Comparison of ENCODE assay signal across 9 mouse cellular contexts in the genomic region with DNA sequence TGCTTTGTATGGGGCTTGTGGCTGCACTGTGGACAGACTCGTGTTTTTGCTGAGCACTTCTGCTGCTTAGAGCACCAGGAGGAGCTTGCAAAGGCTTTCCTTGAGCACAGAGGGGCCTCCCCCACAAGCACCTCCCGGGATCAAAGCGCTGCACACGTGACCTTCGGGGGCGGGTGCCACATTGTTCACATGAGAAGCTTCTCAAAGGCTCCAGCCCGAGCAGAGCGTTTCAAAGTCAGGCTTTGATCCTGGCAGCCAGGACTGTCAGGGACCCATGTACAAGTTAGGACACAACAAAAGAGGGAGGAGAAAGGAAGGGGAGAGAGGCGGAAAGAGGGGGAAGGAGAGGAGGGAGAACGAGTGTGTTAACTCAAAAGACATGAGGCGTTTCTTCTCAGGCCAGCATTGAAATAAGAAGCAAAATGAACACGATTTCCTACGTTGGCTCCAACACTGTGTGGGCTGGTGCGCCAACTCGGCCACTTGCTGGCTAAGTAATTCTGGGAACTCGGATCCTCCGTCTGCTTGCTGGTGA. TPM values are rescaled to one million over a fixed set of nuclear protein-coding genes. Genes with fewer than 3 reads are reported as not detected.
DNase-seq lines count a peak whose midpoint lies in the region; ATAC-seq lines count a peak whose summit lies in the region.
"Had no signal": no experiment of that assay in that cellular context is flagged by ENCODE, and none has a peak within 500 bp of the region (broad histone marks: within the 10 kb centered on the region; RNA-seq: fewer than 3 reads in every experiment).

No protein-coding gene starts in this region.

- intact Hi-C loops in gastrocnemius, postnatal 14 days (cut with DNase I; ENCODE audit: low total_unique reads), result no loop called here
- intact Hi-C loops in left cerebral cortex, postnatal 25 days (cut with DNase I), result loop anchor here (2.0 kb wide), 1 partner anchor 24 kb away; no protein-coding TSS in a partner anchor

- H3K4me2 ChIP-seq in intestine, embryonic 16.5 days (ENCODE audit: low read depth, low read length), result peak overlapping the region; percentile 35
- peak overlapping the region; percentile 53 for H3K4me2 ChIP-seq in midbrain, embryonic 13.5 days (replicated peaks)
- peak overlapping the region; percentile 34 for H3K4me2 ChIP-seq in stomach, embryonic 14.5 days (replicated peaks; ENCODE audit: low read depth, low read length)

- peak; percentile 95 for ATAC-seq in intestine, embryonic 16.5 days
- peak; percentile 97 for ATAC-seq in midbrain, embryonic 13.5 days
- ATAC-seq in stomach, embryonic 14.5 days (ENCODE audit: insufficient number of reproducible peaks, insufficient read depth, low FRiP score, low read depth), result peak; percentile 88
- ATAC-seq in megakaryocyte-erythroid progenitor cell, adult 5-6 weeks (replicated peaks; ENCODE audit: low FRiP score, low TSS enrichment, poor library complexity, severe bottlenecking), result no peak

- H3K4me1 ChIP-seq in intestine, embryonic 16.5 days (ENCODE audit: control insufficient read depth, insufficient read depth, low read length), result peaks cover 7% of the 10 kb centered on the region; the same call in 1 of the 2 replicates
- peaks cover 35% of the 10 kb centered on the region for H3K4me1 ChIP-seq in midbrain, embryonic 13.5 days (replicated peaks)
- H3K4me1 ChIP-seq in stomach, embryonic 14.5 days (ENCODE audit: control insufficient read depth, insufficient read depth, low read length), result no peaks in the 10 kb centered on the region; the same call in 1 of the 2 replicates

- H3K27ac ChIP-seq in intestine, embryonic 16.5 days (ENCODE audit: low read length), result peak overlapping the region; percentile 11; the same call in 1 of the 2 replicates
- peak overlapping the region; percentile 68 for H3K27ac ChIP-seq in midbrain, embryonic 13.5 days
- H3K27ac ChIP-seq in stomach, embryonic 14.5 days (ENCODE audit: low read length), result peak overlapping the region; percentile 40; the same call in 1 of the 2 replicates
- H3K27ac ChIP-seq: liver, embryonic 14.5 days had no signal

- 4% methylated on average over 17 of the region's 17 CpGs for WGBS in intestine, embryonic 16.5 days
- WGBS in midbrain, embryonic 13.5 days, result under 1% methylated on average over 17 of the region's 17 CpGs
- WGBS in stomach, embryonic 14.5 days, result 4% methylated on average over 17 of the region's 17 CpGs

- H3K4me3 ChIP-seq in intestine, embryonic 16.5 days (ENCODE audit: low read length), result peak overlapping the region; percentile 23
- peak overlapping the region; percentile 25 for H3K4me3 ChIP-seq in midbrain, embryonic 13.5 days (replicated peaks)
- H3K4me3 ChIP-seq in stomach, embryonic 14.5 days (ENCODE audit: low read depth, low read length), result peak overlapping the region; percentile 7; the same call in 1 of the 2 replicates

- H3K36me3 ChIP-seq in intestine, embryonic 16.5 days (ENCODE audit: control insufficient read depth, insufficient read depth, low read length), result no peaks in the 10 kb centered on the region
- H3K36me3 ChIP-seq in midbrain, embryonic 13.5 days, result no peaks in the 10 kb centered on the region
- no peaks in the 10 kb centered on the region for H3K36me3 ChIP-seq in stomach, embryonic 14.5 days (ENCODE audit: control insufficient read depth, insufficient read depth, low read length)

- H3K9me3 ChIP-seq in intestine, embryonic 16.5 days (ENCODE audit: control insufficient read depth, low read length), result no peaks in the 10 kb centered on the region
- H3K9me3 ChIP-seq in midbrain, embryonic 13.5 days, result no peaks in the 10 kb centered on the region
- no peaks in the 10 kb centered on the region for H3K9me3 ChIP-seq in stomach, embryonic 14.5 days (ENCODE audit: control insufficient read depth, low read depth, low read length)

- peak overlapping the region; percentile 43; the same call in 1 of the 2 replicates for H3K9ac ChIP-seq in intestine, embryonic 16.5 days (ENCODE audit: low read depth, low read length)
- H3K9ac ChIP-seq in midbrain, embryonic 13.5 days (replicated peaks), result peak overlapping the region; percentile 44; the same call in 1 of the 2 replicates
- H3K9ac ChIP-seq in stomach, embryonic 14.5 days (replicated peaks; ENCODE audit: low read depth, low read length), result no peak overlapping the region
- H3K9ac ChIP-seq: liver, embryonic 14.5 days had no signal

- DNase-seq in WW6 (ENCODE audit: low read depth, low spot score), result peak; percentile 54
- DNase-seq in cerebellum, postnatal 25 days, result peak; percentile 44 to 46
- DNase-seq in gastrocnemius, postnatal 14 days, result peak; percentile 48
- DNase-seq in left cerebral cortex, postnatal 25 days (ENCODE audit: low spot score in 2 of 2), result peak; percentile 57 to 93

- no peaks in the 10 kb centered on the region for H3K27me3 ChIP-seq in intestine, embryonic 16.5 days (replicated peaks; ENCODE audit: control insufficient read depth, insufficient read depth, low read length)
- H3K27me3 ChIP-seq in midbrain, embryonic 13.5 days, result peaks cover 30% of the 10 kb centered on the region
- H3K27me3 ChIP-seq in stomach, embryonic 14.5 days (ENCODE audit: control insufficient read depth, insufficient read depth, low read length), result no peaks in the 10 kb centered on the region

RNA-seq across cellular contexts. Expression of a gene that starts 33.8 kb away (rescaled TPM):
- 1 to 10 TPM; 3.7 to 7.4 TPM for total RNA-seq in gastrocnemius, postnatal 14 days (2021)
- polyA plus RNA-seq in intestine, embryonic 16.5 days (2015; fragmentation: Nextera tagmentation; extraction: Ambion mirVana), result 11.4 and 11.5 TPM in 2 replicates
- total RNA-seq in left cerebral cortex, postnatal 25 days (2021), result 10 to 100 TPM; 55.7 to 64.8 TPM
- polyA plus RNA-seq in midbrain, embryonic 13.5 days (2015; fragmentation: Nextera tagmentation; extraction: Ambion mirVana), result 42.9 and 45.4 TPM in 2 replicates
- 42.0 and 44.0 TPM in 2 replicates for polyA plus RNA-seq in stomach, embryonic 14.5 days (2014; fragmentation: Nextera tagmentation; extraction: Ambion mirVana)
- 1.7 TPM in 1 of 2 replicates, not detected in the other for total RNA-seq in megakaryocyte-erythroid progenitor cell, adult 5-6 weeks (2014; fragmentation: Nextera tagmentation)
- total RNA-seq in megakaryocyte-erythroid progenitor cell, adult 5-6 weeks (2017), result 0.89 TPM in 1 of 2 replicates, not detected in the other

Comparison
In these comparisons a context has a peak if more than half of its experiments do, and no peak if none do; other contexts are left out.
1. H3K27ac ChIP-seq: peak in every context shown above with its lines; median percentile 68 in midbrain, embryonic 13.5 days; 40 in stomach, embryonic 14.5 days; 11 in intestine, embryonic 16.5 days.
2. RNA of a gene that starts 33.8 kb away (total RNA-seq): 55.7 to 64.8 TPM in left cerebral cortex, postnatal 25 days; 3.7 to 7.4 TPM in gastrocnemius, postnatal 14 days and 0.89 to 1.7 TPM in megakaryocyte-erythroid progenitor cell, adult 5-6 weeks; every median in the first group is over 4 times any median in the second.
3. Peak in every context shown above with its lines, with median percentiles within 50 percentile points of each other: DNase-seq, H3K4me2 ChIP-seq and H3K4me3 ChIP-seq.